Mouse (Mus musculus): ENCODE measurements at regions not wholly inside any gene's neighbourhood (a gene's known extent, or its start where the extent isn't known, plus 50 kb on each side); places are given as distances from the start of the nearest gene placed in this dataset.

DNA sequence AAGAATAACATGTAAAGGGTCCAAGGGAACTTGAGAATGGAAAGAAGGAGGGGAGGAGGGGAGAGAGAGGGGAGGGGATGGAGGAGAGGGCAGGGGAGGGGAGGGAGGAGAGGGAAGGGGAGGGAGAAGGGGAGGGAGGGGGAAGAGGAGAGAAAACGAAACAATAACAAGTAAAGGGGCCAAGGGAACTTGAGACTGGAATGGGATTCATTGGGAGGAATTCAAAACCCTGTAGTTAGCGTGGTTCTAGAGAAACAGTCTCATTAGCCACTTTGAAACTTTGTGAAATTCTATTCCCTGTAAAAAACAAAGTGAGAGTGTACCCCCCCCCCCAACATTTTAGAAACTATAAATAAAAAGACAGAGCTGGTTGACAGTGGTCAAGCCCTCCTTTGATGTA lies 342.6 kb upstream of the Clint1 start:
- Histone ChIP-seq H3K4me3 (no peak overlapping the region), H3K4me2 (ENCODE audit: low read depth) (no peak overlapping the region), H3ac (ENCODE audit: control insufficient read depth, insufficient read length) (no peak overlapping the region), H3K27me3 (ENCODE audit: control insufficient read depth, insufficient read depth, insufficient read length) (no peaks in the 10 kb centered on the region), H3K36me3 (ENCODE audit: control insufficient read depth, insufficient read depth) (no peaks in the 10 kb centered on the region), H3K79me2 (ENCODE audit: control insufficient read depth, insufficient read depth) (no peaks in the 10 kb centered on the region)
- TF ChIP-seq E2F4 (IDR thresholded peaks at IDR 0.05; ENCODE audit: insufficient read depth) (no peak), TCF3 (IDR thresholded peaks at IDR 0.05; ENCODE audit: insufficient read length, low read depth) (no peak), MYOD1 (IDR thresholded peaks at IDR 0.05; ENCODE audit: control insufficient read depth in 1 of 3, insufficient read length in 2 of 3, low read depth in 2 of 3) (no peak), MAX (IDR thresholded peaks at IDR 0.05; ENCODE audit: low read depth) (no peak)

GRCm38 (mm10) chr11:45514415-45515271 lies 337.2 kb upstream of the Clint1 start:
- Histone ChIP-seq H3K36me3 (ENCODE audit: control insufficient read depth, insufficient read depth) (no peaks in the 10 kb centered on the region), H3K27me3 (ENCODE audit: control insufficient read depth, insufficient read depth, insufficient read length) (no peaks in the 10 kb centered on the region), H3ac (ENCODE audit: control insufficient read depth, insufficient read length) (no peak overlapping the region), H3K4me2 (ENCODE audit: low read depth) (no peak overlapping the region), H3K79me2 (ENCODE audit: control insufficient read depth, insufficient read depth) (no peaks in the 10 kb centered on the region), H3K4me3 (no peak overlapping the region)
- TF ChIP-seq USF1 (IDR thresholded peaks at IDR 0.05; ENCODE audit: low read depth): no peak
- no peak for TF ChIP-seq CEBPB (IDR thresholded peaks at IDR 0.05; ENCODE audit: insufficient read depth, poor library complexity, severe bottlenecking)
- TF ChIP-seq MAX (IDR thresholded peaks at IDR 0.05; ENCODE audit: low read depth): no peak
- no peak for TF ChIP-seq REST (IDR thresholded peaks at IDR 0.05; ENCODE audit: insufficient read depth, insufficient read length)
- no peak for TF ChIP-seq TCF3 (IDR thresholded peaks at IDR 0.05; ENCODE audit: insufficient read length, low read depth)
- no peak for TF ChIP-seq MYOD1 (IDR thresholded peaks at IDR 0.05; ENCODE audit: control insufficient read depth in 1 of 3, insufficient read length in 2 of 3, low read depth in 2 of 3)
- no peak for TF ChIP-seq MYOG (IDR thresholded peaks at IDR 0.05; ENCODE audit: control insufficient read depth in 1 of 3, insufficient read depth in 1 of 3, insufficient read length in 2 of 3, low read depth in 2 of 3)
- TF ChIP-seq SRF (IDR thresholded peaks at IDR 0.05; ENCODE audit: control insufficient read depth, insufficient read length, low read depth): no peak
- no peak for TF ChIP-seq POLR2AphosphoS2 (IDR thresholded peaks at IDR 0.05; ENCODE audit: insufficient read length, low read depth)
- no peak for TF ChIP-seq POLR2A (IDR thresholded peaks at IDR 0.05; ENCODE audit: insufficient read length, low read depth)
- TF ChIP-seq TCF12 (IDR thresholded peaks at IDR 0.05; ENCODE audit: insufficient read depth, poor library complexity, severe bottlenecking): no peak
- no peak for TF ChIP-seq E2F4 (IDR thresholded peaks at IDR 0.05; ENCODE audit: insufficient read depth)

DNA sequence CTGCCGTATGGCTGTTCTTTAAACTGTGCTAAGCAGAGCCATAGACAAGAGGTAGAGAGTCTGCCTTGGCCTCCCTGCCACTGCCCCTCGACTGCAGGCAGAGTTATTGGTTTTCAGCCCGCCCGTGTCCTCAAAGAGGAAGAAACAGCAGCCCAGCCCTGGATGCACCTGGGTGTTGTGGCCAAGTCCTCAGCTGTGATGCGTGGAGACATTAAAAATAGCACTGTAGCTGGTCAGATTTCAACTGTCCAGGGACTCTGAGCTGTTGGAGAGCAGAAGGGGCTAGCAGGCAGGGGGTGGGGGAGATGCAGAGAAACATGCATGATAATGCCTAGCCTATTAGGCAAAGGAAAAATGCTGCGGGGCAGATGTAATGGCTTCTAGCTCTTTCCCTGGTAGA lies 327.1 kb upstream of the Clint1 start:
- Histone ChIP-seq H3K4me3 (no peak overlapping the region), H3K36me3 (ENCODE audit: control insufficient read depth, insufficient read depth) (no peaks in the 10 kb centered on the region), H3K4me2 (ENCODE audit: low read depth) (no peak overlapping the region), H3K79me2 (ENCODE audit: control insufficient read depth, insufficient read depth) (no peaks in the 10 kb centered on the region), H3K27me3 (ENCODE audit: control insufficient read depth, insufficient read depth, insufficient read length) (peaks cover 15% of the 10 kb centered on the region), H3ac (ENCODE audit: control insufficient read depth, insufficient read length) (no peak overlapping the region)
- TF ChIP-seq E2F4 (IDR thresholded peaks at IDR 0.05; ENCODE audit: insufficient read depth) (no peak), SRF (IDR thresholded peaks at IDR 0.05; ENCODE audit: control insufficient read depth, insufficient read length, low read depth) (no peak), CEBPB (IDR thresholded peaks at IDR 0.05; ENCODE audit: insufficient read depth, poor library complexity, severe bottlenecking) (no peak), TCF3 (IDR thresholded peaks at IDR 0.05; ENCODE audit: insufficient read length, low read depth) (no peak), POLR2A (IDR thresholded peaks at IDR 0.05; ENCODE audit: insufficient read length, low read depth) (no peak), MYOD1 (IDR thresholded peaks at IDR 0.05; ENCODE audit: control insufficient read depth in 1 of 3, insufficient read length in 2 of 3, low read depth in 2 of 3) (no peak), TCF12 (IDR thresholded peaks at IDR 0.05; ENCODE audit: insufficient read depth, poor library complexity, severe bottlenecking) (no peak), MAX (IDR thresholded peaks at IDR 0.05; ENCODE audit: low read depth) (no peak), POLR2AphosphoS2 (IDR thresholded peaks at IDR 0.05; ENCODE audit: insufficient read length, low read depth) (no peak), REST (IDR thresholded peaks at IDR 0.05; ENCODE audit: insufficient read depth, insufficient read length) (no peak), MYOG (IDR thresholded peaks at IDR 0.05; ENCODE audit: control insufficient read depth in 1 of 3, insufficient read depth in 1 of 3, insufficient read length in 2 of 3, low read depth in 2 of 3) (no peak), USF1 (IDR thresholded peaks at IDR 0.05; ENCODE audit: low read depth) (no peak)

GRCm38 (mm10) chr11:45531044-45531626 lies 320.7 kb upstream of the Clint1 start:
- no peak overlapping the region for H3K4me3 ChIP-seq
- H3K4me2 ChIP-seq (ENCODE audit: low read depth): no peak overlapping the region
- no peak overlapping the region for H3ac ChIP-seq (ENCODE audit: control insufficient read depth, insufficient read length)
- no peaks in the 10 kb centered on the region for H3K27me3 ChIP-seq (ENCODE audit: control insufficient read depth, insufficient read depth, insufficient read length)
- TF ChIP-seq CEBPB (IDR thresholded peaks at IDR 0.05; ENCODE audit: insufficient read depth, poor library complexity, severe bottlenecking) (no peak), USF1 (IDR thresholded peaks at IDR 0.05; ENCODE audit: low read depth) (no peak), TCF3 (IDR thresholded peaks at IDR 0.05; ENCODE audit: insufficient read length, low read depth) (no peak), SRF (IDR thresholded peaks at IDR 0.05; ENCODE audit: control insufficient read depth, insufficient read length, low read depth) (no peak), POLR2A (IDR thresholded peaks at IDR 0.05; ENCODE audit: insufficient read length, low read depth) (no peak), MYOG (IDR thresholded peaks at IDR 0.05; ENCODE audit: control insufficient read depth in 1 of 3, insufficient read depth in 1 of 3, insufficient read length in 2 of 3, low read depth in 2 of 3) (no peak), REST (IDR thresholded peaks at IDR 0.05; ENCODE audit: insufficient read depth, insufficient read length) (no peak), E2F4 (IDR thresholded peaks at IDR 0.05; ENCODE audit: insufficient read depth) (no peak), MAX (IDR thresholded peaks at IDR 0.05; ENCODE audit: low read depth) (no peak)
- H3K36me3 ChIP-seq (ENCODE audit: control insufficient read depth, insufficient read depth): no peaks in the 10 kb centered on the region
- H3K79me2 ChIP-seq (ENCODE audit: control insufficient read depth, insufficient read depth): no peaks in the 10 kb centered on the region
